Mouse (Mus musculus) stomach, postnatal 0 days (tissue): ENCODE results near the gene Siah1a.

ENCODE experiments used
- CTCF ChIP-seq: IDR thresholded peaks from 2 replicates; pipeline ENCODE4 v1.5.1; 2016; ENCODE audit warnings: antibody characterized with exemption, low read depth, mild to moderate bottlenecking, moderate library complexity
- EP300 ChIP-seq: optimal IDR thresholded peaks from 2 replicates; pipeline ENCODE3; 2016; ENCODE audit warnings: antibody characterized with exemption

DNA sequence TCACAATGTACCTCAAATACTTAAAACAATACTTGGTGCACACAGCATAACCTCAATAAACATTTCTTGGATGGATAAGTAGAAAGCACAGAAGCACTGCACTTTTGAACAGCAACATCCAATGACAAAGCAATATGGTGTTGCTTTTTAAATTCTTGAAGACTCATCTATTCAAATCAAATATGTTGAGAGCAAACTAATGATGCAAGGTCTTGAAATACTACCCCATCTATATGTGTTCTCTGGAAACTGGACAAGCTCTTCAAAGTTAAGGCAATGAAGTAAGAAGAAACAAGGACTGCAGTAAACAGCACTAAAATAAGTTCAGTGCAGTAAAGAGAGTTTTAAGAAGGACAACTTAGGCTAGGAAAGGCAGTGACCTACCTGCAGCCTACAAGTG is 4.8 kb downstream of the Siah1a start:
- TF ChIP-seq CTCF: no peak
- TF ChIP-seq EP300: no peak
